Mouse (Mus musculus) myocyte (in vitro differentiated cells): ENCODE data around the gene Zfp324.

Source experiments
- MAX ChIP-seq: IDR thresholded peaks from one replicate; pipeline ENCODE4 v1.6.1; 2011; ENCODE audit warnings: low read depth, mild to moderate bottlenecking, control low read depth
- POLR2A ChIP-seq: IDR thresholded peaks from one replicate; pipeline ENCODE4 v1.6.1; 2011; ENCODE audit warnings: low read depth, mild to moderate bottlenecking, control low read depth, moderate library complexity; ENCODE audit not compliant: insufficient read length

DNA sequence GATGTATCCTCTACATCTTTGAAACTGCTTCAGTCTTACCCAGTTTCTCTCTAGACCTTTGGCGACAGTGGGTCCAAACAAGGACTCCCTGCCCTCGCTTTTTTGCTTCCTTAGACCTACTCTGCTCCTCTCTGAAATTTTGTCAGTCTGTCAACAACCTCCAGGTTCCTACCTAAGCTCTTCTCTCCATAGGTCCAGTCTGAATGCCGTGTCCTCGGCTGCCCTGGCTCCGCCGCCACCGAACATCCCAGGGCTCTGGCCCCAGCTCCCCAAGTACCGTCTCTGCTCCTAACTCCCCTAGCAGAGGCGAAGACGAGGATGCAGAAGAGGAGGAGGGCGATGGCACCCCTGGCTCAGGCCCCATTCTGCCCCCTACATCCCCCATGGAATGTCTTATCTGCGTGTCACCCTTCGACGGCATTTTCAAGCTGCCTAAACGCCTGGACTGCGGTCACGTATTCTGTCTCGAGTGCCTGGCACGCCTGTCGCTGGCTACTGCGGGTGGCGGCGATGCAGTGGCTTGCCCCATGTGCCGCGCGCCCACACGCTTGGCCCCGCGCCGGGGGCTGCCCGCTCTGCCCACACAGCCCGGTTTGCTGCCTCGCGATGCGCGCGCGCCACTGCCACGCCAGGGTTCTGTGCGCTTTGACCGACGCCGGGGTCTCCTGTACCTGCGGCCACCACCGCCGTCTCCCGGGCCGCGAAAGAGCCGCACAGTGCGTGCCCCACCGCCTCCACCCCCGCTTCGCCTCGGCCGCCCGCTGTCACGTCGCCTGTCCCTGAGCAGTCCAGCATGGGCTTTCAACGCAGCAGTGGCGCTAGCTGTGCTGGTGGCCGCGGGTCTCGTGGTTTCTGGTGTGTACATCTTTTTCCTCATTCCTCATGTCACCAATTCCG, 37.7 kb upstream of the Zfp324 start:
- TF ChIP-seq POLR2A: peak; percentile 35
- no peak for TF ChIP-seq MAX
